Mouse (Mus musculus) kidney, adult 2 months (tissue): ENCODE data around the gene Esyt2. TPM values are rescaled to one million over a fixed set of nuclear protein-coding genes. Genes with fewer than 3 reads are reported as not detected.
A peak's percentile ranks its signal among the peaks of the same experiment; 100 is the strongest.

Source experiments
- DNase-seq: peaks from one replicate; pipeline ENCODE4 v3.0.0; 2021
- H3K27ac ChIP-seq: fragments of 200-500 bp; 2 replicates; pipeline ENCODE4 v1.5.1; 2012; ENCODE audit warnings: low read depth, low read length, control low read depth, inconsistent platforms; ENCODE audit not compliant: insufficient read depth
- H3K27me3 ChIP-seq: fragments of 200-500 bp; replicated peaks from 2 replicates; pipeline ENCODE4 v1.6.1; 2012; ENCODE audit warnings: mild to moderate bottlenecking, moderate library complexity, low read length, inconsistent platforms; ENCODE audit not compliant: control insufficient read depth, insufficient read depth
- H3K36me3 ChIP-seq: fragments of 200-500 bp; 2 replicates; pipeline ENCODE4 v1.6.1; 2012; ENCODE audit warnings: mild to moderate bottlenecking, moderate library complexity, low read length, inconsistent platforms; ENCODE audit not compliant: control insufficient read depth, insufficient read depth
- H3K4me1 ChIP-seq: fragments of 200-500 bp; 2 replicates; pipeline ENCODE4 v1.6.1; 2011; ENCODE audit warnings: low read length; ENCODE audit not compliant: control insufficient read depth, insufficient read depth
- H3K4me3 ChIP-seq: fragments of 200-500 bp; 2 replicates; pipeline ENCODE4 v1.5.1; 2011; ENCODE audit warnings: mild to moderate bottlenecking, low read depth, low read length, control low read depth; ENCODE audit not compliant: insufficient read depth
- CTCF ChIP-seq: fragments of 200-500 bp; conservative IDR thresholded peaks from 2 replicates; pipeline ENCODE4 v1.5.1; 2011; ENCODE audit warnings: low read depth, mild to moderate bottlenecking, control low read depth, low read length, moderate library complexity, mixed read lengths; ENCODE audit not compliant: insufficient read depth, insufficient read length
- POLR2A ChIP-seq: fragments of 200-500 bp; IDR thresholded peaks from one replicate; pipeline ENCODE4 v1.6.1; 2011; ENCODE audit warnings: low read depth, low read length, control low read depth
- WGBS: fragments of 180-500 bp; shearing (Covaris S2); methylation state at CpG from one replicate; pipeline ENCODE4 v1.1.7; 2018; 5-methylcytosine and 5-hydroxymethylcytosine counted together
- polyA plus RNA-seq: library from polyadenylated mRNA; depleted of rRNA; stranded (reverse); fragments of >200 nt; gene quantifications from 2 replicates; pipeline ENCODE4 v1.2.3, GENCODE M21; 2012

Gene Esyt2
- polyA plus RNA-seq, 1 experiment: 8.8 TPM

GRCm38 (mm10) chr12:116351022-116351421 is 70.0 kb downstream of the Esyt2 start:
- H3K36me3 ChIP-seq: peaks cover 5% of the 10 kb centered on the region; the same call in 1 of the 2 replicates
- no peak overlapping the region for H3K4me3 ChIP-seq
- no peaks in the 10 kb centered on the region for H3K4me1 ChIP-seq
- H3K27ac ChIP-seq: no peak overlapping the region
- no peak for TF ChIP-seq CTCF
- no peak for TF ChIP-seq POLR2A
- DNase-seq: no peak
- 94% methylated on average over 4 of the region's 4 CpGs for WGBS
- H3K27me3 ChIP-seq: no peaks in the 10 kb centered on the region

GRCm38 (mm10) chr12:116352404-116352803 is 71.4 kb downstream of the Esyt2 start:
- peaks cover 1% of the 10 kb centered on the region; the same call in 1 of the 2 replicates for H3K36me3 ChIP-seq
- DNase-seq: peak; percentile 4
- no peak overlapping the region for H3K27ac ChIP-seq
- TF ChIP-seq POLR2A (no peak), CTCF (no peak)
- no peaks in the 10 kb centered on the region for H3K27me3 ChIP-seq
- H3K4me3 ChIP-seq: no peak overlapping the region
- WGBS: 78% methylated on average over 5 of the region's 5 CpGs
- H3K4me1 ChIP-seq: no peaks in the 10 kb centered on the region

GRCm38 (mm10) chr12:116354694-116355093 is 73.7 kb downstream of the Esyt2 start:
- no peak overlapping the region for H3K4me3 ChIP-seq
- DNase-seq: no peak
- H3K27ac ChIP-seq: no peak overlapping the region
- 94% methylated on average over 3 of the region's 3 CpGs for WGBS
- no peaks in the 10 kb centered on the region; the same call in 1 of the 2 replicates for H3K36me3 ChIP-seq
- no peaks in the 10 kb centered on the region for H3K27me3 ChIP-seq
- no peak for TF ChIP-seq POLR2A
- TF ChIP-seq CTCF: no peak
- no peaks in the 10 kb centered on the region for H3K4me1 ChIP-seq

GRCm38 (mm10) chr12:116362091-116362490 is 81.1 kb downstream of the Esyt2 start:
- no peak for DNase-seq
- Histone ChIP-seq H3K27ac (no peak overlapping the region), H3K27me3 (no peaks in the 10 kb centered on the region), H3K4me1 (no peaks in the 10 kb centered on the region), H3K4me3 (no peak overlapping the region), H3K36me3 (peaks cover 5% of the 10 kb centered on the region; the same call in 1 of the 2 replicates)
- no peak for TF ChIP-seq CTCF
- TF ChIP-seq POLR2A: no peak

GRCm38 (mm10) chr12:116366900-116367299 is 85.9 kb downstream of the Esyt2 start:
- no peak overlapping the region for H3K4me3 ChIP-seq
- H3K36me3 ChIP-seq: peaks cover 7% of the 10 kb centered on the region; the same call in 1 of the 2 replicates
- no peaks in the 10 kb centered on the region for H3K27me3 ChIP-seq
- 90% methylated on average over 3 of the region's 3 CpGs for WGBS
- TF ChIP-seq CTCF (no peak), POLR2A (no peak)
- DNase-seq: no peak
- H3K4me1 ChIP-seq: no peaks in the 10 kb centered on the region
- no peak overlapping the region for H3K27ac ChIP-seq

- WGBS: 91% methylated on average over 2 of the region's 2 CpGs
- no peaks in the 10 kb centered on the region for H3K27me3 ChIP-seq
- H3K27ac ChIP-seq: no peak overlapping the region
- TF ChIP-seq CTCF (no peak), POLR2A (no peak)
- peaks cover 7% of the 10 kb centered on the region; the same call in 1 of the 2 replicates for H3K36me3 ChIP-seq
- no peak overlapping the region for H3K4me3 ChIP-seq
- no peaks in the 10 kb centered on the region for H3K4me1 ChIP-seq
- no peak for DNase-seq
These were observed 86.3 kb downstream of the Esyt2 start for GRCm38 (mm10) chr12:116367346-116367745.

- H3K36me3 ChIP-seq: 0 out of 2 replicates have a peak, but pooled peaks cover 4% of the 10 kb centered on the region
- no peaks in the 10 kb centered on the region for H3K27me3 ChIP-seq
- no peaks in the 10 kb centered on the region for H3K4me1 ChIP-seq
- WGBS: 78% methylated on average over 2 of the region's 2 CpGs
- no peak overlapping the region for H3K27ac ChIP-seq
- no peak overlapping the region for H3K4me3 ChIP-seq
- TF ChIP-seq CTCF: no peak
- TF ChIP-seq POLR2A: no peak
- no peak for DNase-seq
These were observed 87.9 kb downstream of the Esyt2 start for GRCm38 (mm10) chr12:116368857-116369256.

- TF ChIP-seq POLR2A (no peak), CTCF (no peak)
- no peak for DNase-seq
- WGBS: 90% methylated on average over 2 of the region's 2 CpGs
- no peaks in the 10 kb centered on the region for H3K4me1 ChIP-seq
- no peak overlapping the region for H3K4me3 ChIP-seq
- H3K36me3 ChIP-seq: no peaks in the 10 kb centered on the region; the same call in 1 of the 2 replicates
- no peaks in the 10 kb centered on the region for H3K27me3 ChIP-seq
- H3K27ac ChIP-seq: no peak overlapping the region
These were observed 102.1 kb downstream of the Esyt2 start for GRCm38 (mm10) chr12:116383101-116383500.
